Mouse (Mus musculus) liver, embryonic 11.5 days (tissue): Measurements from ENCODE around the gene Rapgef5. TPM values are rescaled to one million over a fixed set of nuclear protein-coding genes. Genes with fewer than 3 reads are reported as not detected.

Experiments
- ATAC-seq: fragments of 200-750 bp; cut with Nextera tagmentation; replicated peaks from 2 replicates; pipeline ENCODE4 v1.8.0; 2017; ENCODE audit warnings: moderate number of reproducible peaks, mild to moderate bottlenecking, moderate TSS enrichment, moderate library complexity; ENCODE audit not compliant: low FRiP score
- DNase-seq: peaks from one replicate; pipeline ENCODE4 v3.0.0-alpha.2; 2017; ENCODE audit warnings: low spot score
- H3K27ac ChIP-seq: fragments of 300-500 bp; sonication (generic); 2 replicates; pipeline ENCODE4 v1.5.1; 2014; ENCODE audit warnings: mild to moderate bottlenecking, low read depth, low read length, control low read depth
- H3K27me3 ChIP-seq: fragments of 300-500 bp; sonication (generic); replicated peaks from 2 replicates; pipeline ENCODE4 v1.6.1; 2014; ENCODE audit warnings: low read length, mixed read lengths; ENCODE audit not compliant: control insufficient read depth, insufficient read depth
- H3K36me3 ChIP-seq: fragments of 300-500 bp; sonication (generic); 2 replicates; pipeline ENCODE4 v1.6.1; 2014; ENCODE audit warnings: mild to moderate bottlenecking, low read length, moderate library complexity, mixed read lengths; ENCODE audit not compliant: control insufficient read depth, insufficient read depth
- H3K4me1 ChIP-seq: fragments of 300-500 bp; sonication (generic); replicated peaks from 2 replicates; pipeline ENCODE4 v1.6.1; 2014; ENCODE audit warnings: low read length, mixed read lengths; ENCODE audit not compliant: control insufficient read depth, insufficient read depth
- H3K4me2 ChIP-seq: fragments of 300-500 bp; sonication (generic); 2 replicates; pipeline ENCODE4 v1.6.1; 2014; ENCODE audit warnings: mild to moderate bottlenecking, control low read depth, moderate library complexity
- H3K4me3 ChIP-seq: fragments of 300-500 bp; sonication (generic); 2 replicates; pipeline ENCODE4 v1.5.1; 2014; ENCODE audit warnings: low read depth, low read length, control low read depth
- H3K9ac ChIP-seq: fragments of 300-500 bp; sonication (generic); 2 replicates; pipeline ENCODE4 v1.6.1; 2014; ENCODE audit warnings: low read depth, low read length, control low read depth
- H3K9me3 ChIP-seq: fragments of 300-500 bp; sonication (generic); 2 replicates; pipeline ENCODE4 v1.6.1; 2016; ENCODE audit warnings: low read length, inconsistent platforms, mixed read lengths; ENCODE audit not compliant: control insufficient read depth
- WGBS: fragments of 180-500 bp; shearing (Covaris S2); extraction: QIAGEN DNeasy Blood & Tissue Kit; methylation state at CpG from one replicate; pipeline ENCODE4 v1.1.7; 2014; 5-methylcytosine and 5-hydroxymethylcytosine counted together
- polyA plus RNA-seq: library from polyadenylated mRNA; unstranded; fragments of >200 nt; fragmentation: Nextera tagmentation; extraction: Ambion mirVana; gene quantifications from 2 replicates; pipeline ENCODE4 v1.2.1, GENCODE M21; 2014

The Rapgef5 gene
- polyA plus RNA-seq, 1 experiment from 2014 or later, result 2.6 TPM

DNA sequence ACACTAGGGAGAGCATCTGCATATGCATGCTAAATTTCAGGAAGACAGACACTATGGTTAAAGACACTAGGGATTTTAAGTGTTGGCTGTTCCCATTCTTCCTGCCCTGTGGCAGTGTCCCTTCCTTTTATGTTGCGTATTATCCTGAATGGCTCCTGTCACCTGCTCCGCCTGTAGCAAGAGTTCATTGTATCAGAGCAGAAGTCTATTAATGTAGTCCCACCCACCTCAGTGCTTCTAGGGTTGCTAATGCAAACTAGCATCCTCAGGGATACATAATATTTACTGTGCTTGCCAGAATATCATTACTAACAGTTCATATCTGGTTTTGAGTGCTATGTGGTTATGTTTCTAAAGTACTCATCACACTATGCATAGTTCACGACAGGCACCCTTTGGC is 96.4 kb downstream of the Rapgef5 start:
- Histone ChIP-seq H3K36me3 (no peaks in the 10 kb centered on the region), H3K4me2 (no peak overlapping the region), H3K4me1 (no peaks in the 10 kb centered on the region), H3K27me3 (no peaks in the 10 kb centered on the region), H3K27ac (no peak overlapping the region), H3K9me3 (no peaks in the 10 kb centered on the region), H3K4me3 (no peak overlapping the region), H3K9ac (no peak overlapping the region)
- ATAC-seq (no peak), DNase-seq (no peak)
- WGBS, result 92% methylated on average over 3 of the region's 3 CpGs

DNA sequence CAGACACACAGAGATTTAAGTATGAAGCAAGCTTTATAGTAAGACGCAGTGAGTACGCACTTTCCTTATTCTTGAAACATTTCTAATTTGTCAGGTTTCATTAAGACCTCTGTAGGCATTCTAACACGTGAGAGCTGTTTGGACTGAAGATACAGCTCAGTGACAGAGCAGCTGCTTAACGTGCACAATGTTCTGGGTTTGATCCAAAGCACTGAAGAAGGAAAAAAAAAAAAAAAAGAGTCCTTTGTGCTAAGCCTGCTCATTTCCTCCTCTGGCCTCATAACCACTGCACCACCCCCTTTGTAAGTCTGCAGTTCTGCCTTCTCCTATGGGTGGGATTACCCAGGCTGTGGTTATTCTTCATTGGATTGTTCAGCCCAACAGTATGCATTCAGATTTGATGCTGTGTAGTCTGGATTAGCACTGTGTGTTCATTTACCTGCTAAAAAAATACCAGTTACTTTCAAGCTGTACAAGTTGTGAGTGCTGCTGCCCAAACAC is 103.3 kb downstream of the Rapgef5 start:
- no peak overlapping the region for H3K4me2 ChIP-seq
- H3K9me3 ChIP-seq, result no peaks in the 10 kb centered on the region
- ATAC-seq (no peak), DNase-seq (no peak)
- H3K4me1 ChIP-seq, result no peaks in the 10 kb centered on the region
- no peak overlapping the region for H3K4me3 ChIP-seq
- 78% methylated on average over 4 of the region's 4 CpGs for whole genome bisulfite sequencing
- no peak overlapping the region for H3K27ac ChIP-seq
- no peaks in the 10 kb centered on the region for H3K27me3 ChIP-seq
- H3K9ac ChIP-seq, result no peak overlapping the region
- no peaks in the 10 kb centered on the region for H3K36me3 ChIP-seq

GRCm38 (mm10) chr12:117622972-117623371 is 106.7 kb downstream of the Rapgef5 start:
- WGBS, result 84% methylated on average over 2 of the region's 2 CpGs
- Histone ChIP-seq H3K27me3 (no peaks in the 10 kb centered on the region), H3K9ac (no peak overlapping the region), H3K36me3 (no peaks in the 10 kb centered on the region), H3K4me2 (no peak overlapping the region), H3K9me3 (no peaks in the 10 kb centered on the region), H3K4me1 (no peaks in the 10 kb centered on the region), H3K27ac (no peak overlapping the region), H3K4me3 (no peak overlapping the region)
- no peak for ATAC-seq
- no peak for DNase-seq

- ATAC-seq, result no peak
- no peaks in the 10 kb centered on the region for H3K27me3 ChIP-seq
- DNase-seq, result no peak
- H3K36me3 ChIP-seq, result no peaks in the 10 kb centered on the region
- 54% methylated on average over 2 of the region's 2 CpGs for WGBS
- no peaks in the 10 kb centered on the region for H3K4me1 ChIP-seq
- no peak overlapping the region for H3K27ac ChIP-seq
- H3K9me3 ChIP-seq, result no peaks in the 10 kb centered on the region
- H3K4me3 ChIP-seq, result no peak overlapping the region
- no peak overlapping the region for H3K9ac ChIP-seq
- H3K4me2 ChIP-seq, result no peak overlapping the region
These were observed 111.0 kb downstream of the Rapgef5 start for GRCm38 (mm10) chr12:117627311-117627710.

DNA sequence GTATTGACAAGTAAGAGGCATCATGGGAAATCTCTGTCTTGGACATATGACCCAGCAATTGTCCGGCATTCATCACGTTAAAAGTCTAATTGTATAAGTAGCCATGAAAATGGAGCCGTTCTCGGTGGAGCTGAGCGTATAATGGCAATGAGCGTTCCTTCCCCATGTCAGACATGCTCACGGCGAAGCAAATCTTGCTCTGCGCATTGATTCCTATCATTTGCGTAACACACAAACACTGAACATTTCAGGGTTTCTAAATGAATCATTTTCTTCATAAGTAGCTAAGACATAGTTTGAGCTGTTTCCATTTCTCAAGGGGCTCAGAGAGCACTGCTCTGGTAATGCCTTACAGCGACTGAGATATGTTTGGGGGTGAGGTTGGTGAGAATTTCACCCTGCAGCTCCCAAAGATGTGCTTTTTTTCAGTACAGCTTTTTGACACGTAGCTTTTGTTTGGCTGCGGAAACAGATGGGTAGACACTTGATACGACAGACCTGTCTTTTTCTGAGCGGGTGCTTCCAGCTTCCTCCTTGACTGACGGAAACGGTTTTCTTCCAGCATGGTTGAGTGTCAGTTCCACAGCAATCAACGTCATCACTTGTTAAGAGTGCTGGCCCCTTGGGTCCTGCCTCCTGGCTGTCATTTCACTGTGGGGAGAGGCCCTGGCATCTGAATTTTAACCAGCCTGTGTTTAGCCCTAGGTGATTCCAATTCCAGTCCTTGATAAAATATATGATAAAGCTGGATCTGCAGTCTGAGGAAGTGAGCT is 112.2 kb downstream of the Rapgef5 start:
- Histone ChIP-seq H3K36me3 (no peaks in the 10 kb centered on the region), H3K9me3 (no peaks in the 10 kb centered on the region), H3K27me3 (no peaks in the 10 kb centered on the region), H3K4me3 (no peak overlapping the region), H3K27ac (no peak overlapping the region), H3K4me2 (no peak overlapping the region), H3K9ac (no peak overlapping the region), H3K4me1 (no peaks in the 10 kb centered on the region)
- no peak for ATAC-seq
- WGBS, result 81% methylated on average over 18 of the region's 18 CpGs
- DNase-seq, result no peak

DNA sequence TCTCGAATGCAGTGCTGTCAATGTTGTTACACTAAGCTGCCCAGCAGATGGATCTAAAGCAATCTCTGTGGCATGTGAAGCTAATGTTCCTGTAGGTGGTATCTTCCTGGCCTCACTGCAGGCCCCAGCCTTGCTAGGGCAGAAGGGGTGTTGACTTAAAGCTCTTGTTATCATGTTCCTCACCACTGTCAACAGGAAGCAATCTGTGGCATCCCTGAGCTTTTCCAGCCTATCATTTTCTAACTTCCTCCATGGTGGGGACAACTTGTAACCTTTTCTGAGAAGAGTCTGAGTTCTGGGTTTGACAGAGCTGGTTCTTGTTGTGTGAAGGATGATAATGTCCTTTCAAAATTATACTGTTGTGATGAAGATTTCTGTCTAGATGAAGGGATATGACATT is 115.9 kb downstream of the Rapgef5 start:
- 65% methylated on average over 1 of the region's 1 CpGs for WGBS
- Histone ChIP-seq H3K4me1 (no peaks in the 10 kb centered on the region; the same call in 1 of the 2 replicates), H3K9me3 (no peaks in the 10 kb centered on the region), H3K36me3 (no peaks in the 10 kb centered on the region), H3K27me3 (no peaks in the 10 kb centered on the region), H3K9ac (no peak overlapping the region), H3K27ac (no peak overlapping the region), H3K4me3 (no peak overlapping the region), H3K4me2 (no peak overlapping the region)
- no peak for ATAC-seq
- no peak for DNase-seq

DNA sequence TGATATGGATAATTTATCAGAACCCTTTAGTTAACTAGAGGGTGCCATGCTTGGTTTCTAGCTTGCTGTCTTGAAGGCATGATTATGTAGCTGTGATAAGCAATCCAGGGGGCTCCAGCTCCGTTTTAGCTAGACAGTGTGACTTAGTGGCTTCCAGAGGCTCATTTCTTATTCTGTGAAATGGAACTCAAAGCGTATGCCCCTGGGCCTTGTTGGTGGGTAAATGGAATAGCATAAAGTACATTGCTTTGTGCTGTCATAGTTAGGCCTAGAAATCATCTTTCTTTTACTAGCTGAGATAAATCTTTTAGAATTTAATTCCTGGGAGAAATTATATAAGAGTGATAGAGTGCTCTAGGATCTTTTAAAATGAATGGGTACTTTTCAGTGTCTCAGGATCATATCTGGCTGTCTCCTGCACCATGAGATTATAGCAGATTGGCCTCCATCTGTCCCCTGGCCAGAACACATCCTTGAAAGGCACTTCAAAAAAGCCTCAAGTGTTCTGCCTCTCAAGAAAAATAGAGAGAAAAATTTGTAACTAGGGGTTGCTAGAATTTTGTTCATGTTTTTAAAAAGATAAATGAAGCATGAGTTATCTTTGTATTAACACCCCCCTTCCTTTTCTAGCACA is 120.0 kb downstream of the Rapgef5 start:
- no peaks in the 10 kb centered on the region for H3K9me3 ChIP-seq
- H3K27ac ChIP-seq, result no peak overlapping the region
- no peak overlapping the region for H3K4me2 ChIP-seq
- no peak overlapping the region for H3K4me3 ChIP-seq
- 64% methylated on average over 2 of the region's 2 CpGs for WGBS
- no peak overlapping the region for H3K9ac ChIP-seq
- no peak for DNase-seq
- no peak for ATAC-seq
- no peaks in the 10 kb centered on the region for H3K36me3 ChIP-seq
- no peaks in the 10 kb centered on the region for H3K27me3 ChIP-seq
- no peaks in the 10 kb centered on the region; the same call in 1 of the 2 replicates for H3K4me1 ChIP-seq

- Histone ChIP-seq H3K4me3 (no peak overlapping the region), H3K4me1 (no peaks in the 10 kb centered on the region; the same call in 1 of the 2 replicates), H3K9ac (no peak overlapping the region), H3K4me2 (no peak overlapping the region), H3K9me3 (no peaks in the 10 kb centered on the region), H3K27me3 (no peaks in the 10 kb centered on the region), H3K36me3 (no peaks in the 10 kb centered on the region), H3K27ac (no peak overlapping the region)
- 61% methylated on average over 6 of the region's 6 CpGs for WGBS
- ATAC-seq (0 out of 2 replicates have a peak, but pooled peaks have one; percentile 30), DNase-seq (no peak)
These were observed 120.7 kb downstream of the Rapgef5 start for GRCm38 (mm10) chr12:117636969-117637368.

GRCm38 (mm10) chr12:117638833-117639232 is 122.6 kb downstream of the Rapgef5 start:
- no peaks in the 10 kb centered on the region for H3K36me3 ChIP-seq
- no peaks in the 10 kb centered on the region for H3K27me3 ChIP-seq
- H3K9me3 ChIP-seq, result no peaks in the 10 kb centered on the region
- ATAC-seq (no peak), DNase-seq (no peak)
- no peaks in the 10 kb centered on the region; the same call in 1 of the 2 replicates for H3K4me1 ChIP-seq
- WGBS, result 57% methylated on average over 2 of the region's 2 CpGs
- no peak overlapping the region for H3K4me3 ChIP-seq
- H3K27ac ChIP-seq, result no peak overlapping the region
- H3K9ac ChIP-seq, result no peak overlapping the region
- no peak overlapping the region for H3K4me2 ChIP-seq
